In the genomic region with DNA sequence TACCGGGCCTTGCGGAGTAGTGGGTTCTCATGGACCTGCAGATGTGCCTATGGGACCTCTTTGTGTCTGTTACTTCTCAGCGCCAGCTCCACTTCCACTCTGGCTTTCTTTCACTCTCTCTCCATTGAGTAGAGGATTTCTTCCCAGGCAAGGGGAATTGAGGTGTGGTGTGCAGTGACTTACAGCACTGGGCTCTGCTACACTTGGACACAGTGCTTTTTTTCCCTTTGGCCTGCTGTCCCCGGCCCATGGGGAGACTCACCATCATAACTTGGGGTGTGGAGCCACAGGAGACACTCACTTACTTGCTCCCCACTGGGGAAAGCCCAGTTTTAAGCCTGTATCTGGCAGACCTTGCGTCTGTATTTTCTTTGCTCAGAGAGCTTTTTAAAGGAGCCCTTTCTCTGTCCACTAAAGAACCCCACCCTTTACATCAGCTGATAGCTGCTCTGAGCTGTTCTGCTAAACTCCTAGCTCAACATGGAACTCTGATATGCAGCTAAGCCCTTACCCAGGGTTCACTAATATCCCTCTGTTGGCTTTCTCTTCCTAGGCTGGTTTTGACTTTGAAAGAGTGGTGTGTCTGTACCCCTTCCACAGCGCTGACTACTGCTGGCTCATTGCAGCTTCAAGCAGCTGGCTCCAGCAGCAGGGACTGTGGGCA, we compare ENCODE assay signal across 10 mouse cellular contexts. TPM values are rescaled to one million over a fixed set of nuclear protein-coding genes. Genes with fewer than 3 reads are reported as not detected.
DNase-seq lines count a peak whose midpoint lies in the region; ATAC-seq and TF ChIP-seq lines count a peak whose summit lies in the region.
"Had no signal": no experiment of that assay in that cellular context is flagged by ENCODE, and none has a peak within 500 bp of the region (broad histone marks: within the 10 kb centered on the region; RNA-seq: fewer than 3 reads in every experiment).

No protein-coding gene starts in this region.

- peaks cover 7% of the 10 kb centered on the region for H3K36me3 ChIP-seq in liver, adult 2 months (ENCODE audit: control insufficient read depth, insufficient read depth, low read length)
- H3K36me3 ChIP-seq in intestine, embryonic 15.5 days, result peaks cover 10% of the 10 kb centered on the region; the same call in 1 of the 2 replicates
- peaks cover 43% of the 10 kb centered on the region for H3K36me3 ChIP-seq in myocyte (ENCODE audit: control insufficient read depth, insufficient read depth)

- no peak for ATAC-seq in intestine, embryonic 15.5 days

- peak overlapping the region; percentile 10; the same call in 1 of the 2 replicates for H3K9ac ChIP-seq in liver, adult 2 months (ENCODE audit: low read depth, low read length)
- no peak overlapping the region for H3K9ac ChIP-seq in intestine, embryonic 15.5 days

- TF ChIP-seq POLR2A in liver, adult 2 months (IDR thresholded peaks at IDR 0.05; ENCODE audit: extremely low read depth, insufficient read depth, low read length), result no peak
- TF ChIP-seq POLR2A in embryonic fibroblast, embryonic 13.5 days (IDR thresholded peaks at IDR 0.05; ENCODE audit: low read depth, low read length), result no peak
- no peak for TF ChIP-seq POLR2A in myocyte (IDR thresholded peaks at IDR 0.05; ENCODE audit: insufficient read length, low read depth)

- no peaks in the 10 kb centered on the region for H3K9me3 ChIP-seq in intestine, embryonic 15.5 days

- DNase-seq in liver, adult 2 months (ENCODE audit: extremely low read depth, low read depth, low spot score), result no peak
- no peak for DNase-seq in liver
- no peak for DNase-seq in adrenal gland, postnatal 36 days
- DNase-seq in retina, postnatal 1 day, result no peak
- DNase-seq in frontal cortex, postnatal 10 days (ENCODE audit: low spot score in 2 of 2), result no peak
- DNase-seq: thymus, postnatal 14 days had no signal

- 88% methylated on average over 6 of the region's 6 CpGs for WGBS in liver, adult 2 months
- 82% methylated on average over 6 of the region's 6 CpGs for WGBS in intestine, embryonic 15.5 days

- H3K27ac ChIP-seq in liver, adult 2 months (replicated peaks; ENCODE audit: insufficient read depth, low read depth, low read length), result no peak overlapping the region
- H3K27ac ChIP-seq in embryonic fibroblast, embryonic 13.5 days (ENCODE audit: insufficient read depth, low read length), result peak overlapping the region; percentile 87; the same call in 1 of the 2 replicates
- 0 out of 2 replicates have a peak overlapping the region, but pooled peaks have one; percentile 18 for H3K27ac ChIP-seq in intestine, embryonic 15.5 days

- H3K27me3 ChIP-seq in liver, adult 2 months (ENCODE audit: control insufficient read depth, insufficient read depth, low read length), result no peaks in the 10 kb centered on the region
- no peaks in the 10 kb centered on the region for H3K27me3 ChIP-seq in intestine, embryonic 15.5 days (replicated peaks)
- H3K27me3 ChIP-seq in myocyte (ENCODE audit: control insufficient read depth, insufficient read depth, insufficient read length), result no peaks in the 10 kb centered on the region

- TF ChIP-seq CTCF in liver, adult 2 months (IDR thresholded peaks at IDR 0.05; ENCODE audit: low read depth, low read length), result no peak
- TF ChIP-seq CTCF in embryonic fibroblast, embryonic 13.5 days (IDR thresholded peaks at IDR 0.05; ENCODE audit: borderline replicate concordance, insufficient read depth, low read length), result no peak

- H3K4me3 ChIP-seq in liver, adult 2 months (ENCODE audit: insufficient read depth, low read depth, low read length), result no peak overlapping the region
- peak overlapping the region; percentile 47 for H3K4me3 ChIP-seq in embryonic fibroblast, embryonic 13.5 days (ENCODE audit: insufficient read depth, low read length)
- no peak overlapping the region for H3K4me3 ChIP-seq in intestine, embryonic 15.5 days (replicated peaks)
- H3K4me3 ChIP-seq in myocyte, result peak overlapping the region; percentile 97

- H3K4me1 ChIP-seq in liver, adult 2 months (ENCODE audit: control insufficient read depth, insufficient read depth, low read length), result peaks cover 27% of the 10 kb centered on the region
- H3K4me1 ChIP-seq in embryonic fibroblast, embryonic 13.5 days (ENCODE audit: control insufficient read depth, insufficient read depth, low read length), result peaks cover 12% of the 10 kb centered on the region
- H3K4me1 ChIP-seq in intestine, embryonic 15.5 days (replicated peaks), result peaks cover 49% of the 10 kb centered on the region

- peaks cover 26% of the 10 kb centered on the region for H3K79me2 ChIP-seq in liver, adult 2 months (ENCODE audit: control insufficient read depth, insufficient read depth, low read length)
- peaks cover 71% of the 10 kb centered on the region for H3K79me2 ChIP-seq in myocyte (ENCODE audit: control insufficient read depth, insufficient read depth)

- peak overlapping the region; percentile 80 for H3K4me2 ChIP-seq in intestine, embryonic 15.5 days (replicated peaks)
- H3K4me2 ChIP-seq in myocyte (ENCODE audit: low read depth), result peak overlapping the region; percentile 99

- peak overlapping the region; percentile 84 for H3ac ChIP-seq in myocyte (ENCODE audit: control insufficient read depth, insufficient read length)

TF ChIP-seq in myocyte, 11 proteins besides CTCF, POLR2A, EP300 and RAD21:
- TF ChIP-seq REST (IDR thresholded peaks at IDR 0.05; ENCODE audit: insufficient read depth, insufficient read length), result no peak
- TF ChIP-seq POLR2AphosphoS2 (IDR thresholded peaks at IDR 0.05; ENCODE audit: insufficient read length, low read depth), result no peak
- no peak for TF ChIP-seq CEBPB (IDR thresholded peaks at IDR 0.05; ENCODE audit: insufficient read depth, poor library complexity, severe bottlenecking)
- no peak for TF ChIP-seq MAX (IDR thresholded peaks at IDR 0.05; ENCODE audit: low read depth)
- TF ChIP-seq USF1 (IDR thresholded peaks at IDR 0.05; ENCODE audit: low read depth), result no peak
- no peak for TF ChIP-seq SRF (IDR thresholded peaks at IDR 0.05; ENCODE audit: control insufficient read depth, insufficient read length, low read depth)
- no peak for TF ChIP-seq TCF3 (IDR thresholded peaks at IDR 0.05; ENCODE audit: insufficient read length, low read depth)
- no peak for TF ChIP-seq TCF12 (IDR thresholded peaks at IDR 0.05; ENCODE audit: insufficient read depth, poor library complexity, severe bottlenecking)
- TF ChIP-seq MYOG (IDR thresholded peaks at IDR 0.05; ENCODE audit: control insufficient read depth in 1 of 3, insufficient read depth in 1 of 3, insufficient read length in 2 of 3, low read depth in 2 of 3), result no peak
- no peak for TF ChIP-seq E2F4 (IDR thresholded peaks at IDR 0.05; ENCODE audit: insufficient read depth)
- TF ChIP-seq MYOD1 (IDR thresholded peaks at IDR 0.05; ENCODE audit: control insufficient read depth in 1 of 3, insufficient read length in 2 of 3, low read depth in 2 of 3), result no peak

RNA-seq across cellular contexts. Expression of gene Ehd1, which starts 3.1 kb away (rescaled TPM):
- total RNA-seq in liver, adult 2 months (2014; rRNA removed), result 25.3 and 29.7 TPM in 2 replicates
- polyA plus RNA-seq in liver, adult 2 months (2012; rRNA removed), result 140 and 154 TPM in 2 replicates
- polyA plus RNA-seq in embryonic fibroblast, embryonic 13.5 days (2011; ENCODE audit: insufficient read length, low read depth, missing spikeins), result 72.9 and 96.4 TPM in 2 replicates
- polyA plus RNA-seq in intestine, embryonic 15.5 days (2015; fragmentation: Nextera tagmentation; extraction: Ambion mirVana), result 88.8 and 115 TPM in 2 replicates
- 433 TPM for polyA plus RNA-seq in myocyte (2012; fragmentation: generic; extraction: Trizol)
- 100 to 1,000 TPM; 119 to 188 TPM for total RNA-seq in adrenal gland, postnatal 36 days (2021)

RNA-seq across cellular contexts. Expression of gene Cdc42bpg, which starts 26.6 kb away (rescaled TPM):
- 3.1 and 4.6 TPM in 2 replicates for total RNA-seq in liver, adult 2 months (2014; rRNA removed)
- 6.7 and 7.3 TPM in 2 replicates for polyA plus RNA-seq in liver, adult 2 months (2012; rRNA removed)
- 17.0 and 18.6 TPM in 2 replicates for polyA plus RNA-seq in embryonic fibroblast, embryonic 13.5 days (2011; ENCODE audit: insufficient read length, low read depth, missing spikeins)
- 1.0 and 1.4 TPM in 2 replicates for polyA plus RNA-seq in intestine, embryonic 15.5 days (2015; fragmentation: Nextera tagmentation; extraction: Ambion mirVana)
- 10.0 TPM for polyA plus RNA-seq in myocyte (2012; fragmentation: generic; extraction: Trizol)
- 10 to 100 TPM; 22.6 to 23.5 TPM for total RNA-seq in adrenal gland, postnatal 36 days (2021)

RNA-seq across cellular contexts. Expression of gene Atg2a, which starts 38.1 kb away (rescaled TPM):
- total RNA-seq in liver, adult 2 months (2014; rRNA removed), result 9.1 and 16.0 TPM in 2 replicates
- 26.8 and 32.3 TPM in 2 replicates for polyA plus RNA-seq in liver, adult 2 months (2012; rRNA removed)
- polyA plus RNA-seq in embryonic fibroblast, embryonic 13.5 days (2011; ENCODE audit: insufficient read length, low read depth, missing spikeins), result 13.0 and 14.3 TPM in 2 replicates
- polyA plus RNA-seq in intestine, embryonic 15.5 days (2015; fragmentation: Nextera tagmentation; extraction: Ambion mirVana), result 6.9 and 8.7 TPM in 2 replicates
- 15.2 TPM for polyA plus RNA-seq in myocyte (2012; fragmentation: generic; extraction: Trizol)
- total RNA-seq in adrenal gland, postnatal 36 days (2021), result 10 to 100 TPM; 30.7 to 33.3 TPM

RNA-seq across cellular contexts. Expression of gene Ppp2r5b, which starts 43.9 kb away (rescaled TPM):
- total RNA-seq in liver, adult 2 months (2014; rRNA removed), result 3.2 and 3.3 TPM in 2 replicates
- 12.5 and 14.5 TPM in 2 replicates for polyA plus RNA-seq in liver, adult 2 months (2012; rRNA removed)
- 26.0 and 33.0 TPM in 2 replicates for polyA plus RNA-seq in embryonic fibroblast, embryonic 13.5 days (2011; ENCODE audit: insufficient read length, low read depth, missing spikeins)
- 21.2 and 22.3 TPM in 2 replicates for polyA plus RNA-seq in intestine, embryonic 15.5 days (2015; fragmentation: Nextera tagmentation; extraction: Ambion mirVana)
- 51.4 TPM for polyA plus RNA-seq in myocyte (2012; fragmentation: generic; extraction: Trizol)
- total RNA-seq in adrenal gland, postnatal 36 days (2021), result 100 to 1,000 TPM in 1 of 2 experiments, 10 to 100 TPM in 1; 83.5 to 129 TPM

RNA-seq across cellular contexts. Expression of gene Gpha2, which starts 53.4 kb away (rescaled TPM):
- 0.27 and 0.28 TPM in 2 replicates for total RNA-seq in liver, adult 2 months (2014; rRNA removed)
- polyA plus RNA-seq in liver, adult 2 months (2012; rRNA removed), result not detected in 2 replicates
- polyA plus RNA-seq in embryonic fibroblast, embryonic 13.5 days (2011; ENCODE audit: insufficient read length, low read depth, missing spikeins), result not detected in 2 replicates
- polyA plus RNA-seq in intestine, embryonic 15.5 days (2015; fragmentation: Nextera tagmentation; extraction: Ambion mirVana), result 0.39 and 0.41 TPM in 2 replicates
- polyA plus RNA-seq in myocyte (2012; fragmentation: generic; extraction: Trizol), result 0.40 TPM
- 10 to 100 TPM; 25.5 to 27.9 TPM for total RNA-seq in adrenal gland, postnatal 36 days (2021)
- total RNA-seq: left cerebral cortex, postnatal 25 days had no signal

Comparison
In these comparisons a context has a peak if more than half of its experiments do, and no peak if none do; other contexts are left out.
1. H3K4me3 ChIP-seq: peak in embryonic fibroblast, embryonic 13.5 days (single experiment) and myocyte (single experiment); none in liver, adult 2 months (single experiment) and intestine, embryonic 15.5 days (single experiment).